Mouse (Mus musculus): ENCODE data around the gene Nus1.

The Nus1 gene

GRCm38 (mm10) chr10:52417299-52417997 lies at the start of gene Nus1:
Gene Nus1, plus strand, starts transcription at chr10:52417547.
- in situ Hi-C loops (cut with MseI, MboI): no loop called here

- in situ Hi-C loops (cut with MseI, MboI): no loop called here
These were observed 49.0 kb upstream of the Nus1 start for GRCm38 (mm10) chr10:52368376-52368775.

- in situ Hi-C loops (cut with MseI, MboI): no loop called here
These were observed 43.5 kb upstream of the Nus1 start for GRCm38 (mm10) chr10:52373834-52374233.

GRCm38 (mm10) chr10:52374651-52375050 lies 42.7 kb upstream of the Nus1 start:
- in situ Hi-C loops (cut with MseI, MboI): no loop called here

- in situ Hi-C loops (cut with MseI, MboI): no loop called here
These were observed 40.9 kb upstream of the Nus1 start for GRCm38 (mm10) chr10:52376422-52376821.

- in situ Hi-C loops (cut with MseI, MboI): no loop called here
These were observed 39.5 kb upstream of the Nus1 start for GRCm38 (mm10) chr10:52377813-52378212.

- in situ Hi-C loops (cut with MseI, MboI): no loop called here
These were observed 36.0 kb upstream of the Nus1 start for GRCm38 (mm10) chr10:52381321-52381801.

GRCm38 (mm10) chr10:52381845-52382591 lies 35.3 kb upstream of the Nus1 start, which contains the start of gene Gopc:
Gene Gopc, minus strand, starts transcription at chr10:52382124.
- in situ Hi-C loops (cut with MseI, MboI): no loop called here

- in situ Hi-C loops (cut with MseI, MboI): no loop called here
These were observed 34.3 kb upstream of the Nus1 start for GRCm38 (mm10) chr10:52383022-52383421.

- in situ Hi-C loops (cut with MseI, MboI): no loop called here
These were observed 33.8 kb upstream of the Nus1 start for GRCm38 (mm10) chr10:52383522-52383921.

GRCm38 (mm10) chr10:52384823-52385610 lies 32.3 kb upstream of the Nus1 start:
- in situ Hi-C loops (cut with MseI, MboI): no loop called here

- in situ Hi-C loops (cut with MseI, MboI): no loop called here
These were observed 30.2 kb upstream of the Nus1 start for GRCm38 (mm10) chr10:52387192-52387591.

GRCm38 (mm10) chr10:52388922-52389430 lies 28.4 kb upstream of the Nus1 start, which contains the start of gene Nepn:
Gene Nepn, plus strand, starts transcription at chr10:52388972.
- in situ Hi-C loops (cut with MseI, MboI): no loop called here

GRCm38 (mm10) chr10:52389438-52389837 lies 27.9 kb upstream of the Nus1 start:
- in situ Hi-C loops (cut with MseI, MboI): no loop called here

GRCm38 (mm10) chr10:52391208-52391607 lies 26.1 kb upstream of the Nus1 start:
- in situ Hi-C loops (cut with MseI, MboI): no loop called here

- in situ Hi-C loops (cut with MseI, MboI): no loop called here
These were observed 20.7 kb upstream of the Nus1 start for GRCm38 (mm10) chr10:52396647-52397046.

GRCm38 (mm10) chr10:52398715-52399114 lies 18.6 kb upstream of the Nus1 start:
- in situ Hi-C loops (cut with MseI, MboI): no loop called here

GRCm38 (mm10) chr10:52399722-52400121 lies 17.6 kb upstream of the Nus1 start:
- in situ Hi-C loops (cut with MseI, MboI): no loop called here

- in situ Hi-C loops (cut with MseI, MboI): no loop called here
These were observed 12.2 kb upstream of the Nus1 start for GRCm38 (mm10) chr10:52405160-52405559.

GRCm38 (mm10) chr10:52407526-52407925 lies 9.8 kb upstream of the Nus1 start:
- in situ Hi-C loops (cut with MseI, MboI): no loop called here

GRCm38 (mm10) chr10:52415020-52415419 lies 2.3 kb upstream of the Nus1 start:
- in situ Hi-C loops (cut with MseI, MboI): no loop called here

GRCm38 (mm10) chr10:52416458-52416857 lies 889 bp upstream of the Nus1 start:
- in situ Hi-C loops (cut with MseI, MboI): no loop called here
